Mouse (Mus musculus) inflammation-experienced regulatory T-cells, adult 6 months (primary cell): Measurements from ENCODE around the gene Dglucy. TPM values are rescaled to one million over a fixed set of nuclear protein-coding genes. Genes with fewer than 3 reads are reported as not detected.

Source experiments
- ATAC-seq: one replicate; pipeline ENCODE4 v1.8.0; 2017
- polyA plus RNA-seq, 3 experiments: library from polyadenylated mRNA; unstranded; fragments of 100-300 nt; shearing (Covaris generic); gene quantifications; one replicate each; pipeline ENCODE4 v1.2.1; 2017

The Dglucy gene
- polyA plus RNA-seq, 3 experiments from 2014 or later, result 12.6 to 19.5 (median 14.1) TPM

GRCm38 (mm10) chr12:100843171-100843570 is 64.3 kb downstream of the Dglucy start:
- no peak for ATAC-seq

DNA sequence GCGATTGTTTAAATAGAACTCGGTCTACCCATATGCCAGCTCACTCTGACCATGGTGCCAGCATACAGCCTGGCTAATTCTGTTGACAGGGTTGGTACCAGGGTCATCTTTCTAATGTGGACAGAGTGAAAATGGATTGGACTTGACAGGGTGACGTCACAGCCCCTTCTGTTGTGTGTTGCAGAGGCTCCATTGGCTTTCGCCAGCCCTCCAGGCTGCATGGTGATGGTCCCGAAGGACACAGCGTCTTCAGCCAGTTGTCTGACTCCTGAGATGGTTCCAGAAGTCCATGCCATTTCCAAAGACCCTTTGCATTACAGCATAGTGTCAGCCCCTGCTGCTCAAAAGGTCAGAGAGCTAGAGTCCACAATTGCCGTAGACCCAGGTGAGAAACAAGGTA is 65.7 kb downstream of the Dglucy start:
- ATAC-seq, result no peak

DNA sequence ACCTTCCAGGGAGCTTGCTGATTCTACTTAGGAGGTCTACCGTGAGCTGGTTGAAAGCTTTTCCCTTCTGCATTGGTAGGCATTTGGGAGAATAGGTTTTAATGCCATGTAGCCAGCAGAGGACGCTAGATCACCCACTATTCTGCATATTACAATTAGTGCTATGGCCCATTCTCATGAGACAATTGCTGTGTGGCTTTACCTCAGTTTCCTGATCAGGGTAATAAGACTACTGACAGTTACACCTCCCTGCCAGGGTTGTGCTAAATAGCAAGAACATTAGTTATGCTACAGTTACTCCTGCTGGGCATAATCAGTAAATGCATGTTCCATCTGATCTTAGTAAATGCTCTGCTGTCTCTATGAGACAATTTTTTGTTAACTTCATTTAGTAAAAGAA is 67.0 kb downstream of the Dglucy start:
- ATAC-seq, result no peak

DNA sequence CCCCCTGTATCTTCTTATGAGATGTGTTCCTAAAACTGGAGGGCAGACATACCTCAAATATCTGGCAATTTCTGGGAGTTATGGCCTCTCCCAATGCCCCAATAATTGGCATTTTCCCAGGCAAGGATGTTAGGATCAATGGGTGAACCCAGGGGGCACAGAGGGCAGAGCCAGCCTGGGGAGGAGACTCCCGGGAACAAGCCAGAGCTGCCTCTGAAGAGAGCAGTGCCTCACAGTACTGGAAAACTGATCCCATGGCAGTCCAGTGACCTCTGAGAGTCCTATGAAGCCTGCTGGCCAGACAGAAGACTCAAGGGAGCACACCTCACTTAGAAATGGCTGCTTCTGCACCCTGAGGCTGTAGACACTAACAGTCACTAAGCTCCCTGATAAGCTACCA is 67.7 kb downstream of the Dglucy start:
- ATAC-seq, result no peak

GRCm38 (mm10) chr12:100847437-100848080 is 68.7 kb downstream of the Dglucy start:
- no peak for ATAC-seq

DNA sequence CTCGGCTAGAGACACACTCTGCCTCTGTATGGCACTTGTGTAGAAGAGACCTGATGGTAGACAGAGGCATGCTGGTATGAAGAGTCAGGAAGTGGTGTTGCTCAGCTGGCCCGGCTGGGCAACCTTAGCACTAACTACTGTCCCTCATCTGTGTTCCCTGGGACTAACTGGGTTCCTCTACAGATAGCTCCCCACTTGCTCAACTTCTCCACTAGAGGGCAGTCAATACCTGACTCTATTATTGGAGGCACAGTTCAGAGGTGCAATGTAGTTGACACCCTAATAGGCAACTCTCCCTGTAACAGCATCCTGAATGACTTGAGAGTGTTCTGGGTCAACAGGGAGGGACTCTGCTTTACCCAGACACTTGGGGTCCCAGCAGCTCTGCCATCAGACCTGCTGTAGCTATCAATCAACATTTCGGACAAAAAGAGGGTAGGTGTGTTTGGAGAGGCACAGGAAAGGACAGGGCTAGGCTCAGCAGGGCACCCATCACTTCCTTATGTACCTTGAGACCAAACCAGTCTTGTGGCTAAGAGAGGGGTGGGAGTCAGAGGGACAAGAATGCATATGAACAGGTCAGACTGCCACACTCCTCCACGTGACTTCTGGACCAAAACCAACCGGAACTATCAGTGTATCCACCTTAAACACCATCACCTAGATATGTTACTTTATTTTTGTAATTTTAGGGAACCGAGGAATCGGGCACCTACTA is 70.7 kb downstream of the Dglucy start:
- ATAC-seq, result peak; percentile 96

GRCm38 (mm10) chr12:100852370-100852769 is 73.5 kb downstream of the Dglucy start:
- ATAC-seq, result no peak

DNA sequence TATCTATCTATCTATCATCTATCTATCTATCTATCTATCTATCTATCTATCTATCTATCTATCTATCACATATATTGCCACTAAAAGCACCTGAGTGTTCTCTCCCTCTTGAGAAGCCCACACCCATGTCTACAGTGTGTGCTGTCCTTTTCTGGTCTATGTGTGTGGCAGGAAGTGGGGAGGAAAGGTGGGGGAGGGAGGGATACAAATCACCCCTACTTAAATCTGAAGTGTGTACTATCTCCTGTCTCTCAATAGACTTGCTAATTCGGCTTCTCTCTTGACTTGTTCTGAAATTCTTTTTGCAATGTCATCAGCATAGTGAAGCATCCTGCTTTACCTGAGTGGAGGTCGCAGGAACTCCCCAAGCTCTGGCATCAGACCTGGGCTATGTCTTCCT is 77.5 kb downstream of the Dglucy start:
- ATAC-seq, result peak; percentile 86

- peak; percentile 49 for ATAC-seq
Observed at GRCm38 (mm10) chr12:100857791-100858190, 78.9 kb downstream of the Dglucy start.

DNA sequence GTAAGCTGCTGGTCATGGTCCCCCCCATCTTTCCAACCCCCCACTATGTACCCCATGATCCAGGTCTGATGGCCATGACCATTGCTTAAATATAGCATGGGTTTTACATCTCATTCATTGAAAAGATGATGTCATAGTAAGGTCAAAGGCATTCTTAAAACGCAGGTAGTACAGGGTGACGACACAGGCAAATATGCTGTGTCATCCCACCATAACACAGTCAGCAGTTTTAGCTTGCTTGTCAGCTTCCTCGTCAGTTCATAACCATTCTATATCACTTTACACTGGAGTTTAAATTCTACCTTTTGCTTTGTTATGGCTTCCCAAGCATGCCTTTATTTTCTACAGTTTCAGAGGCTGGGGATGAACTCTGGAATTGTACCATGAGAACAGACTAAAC is 83.4 kb downstream of the Dglucy start:
- no peak for ATAC-seq

DNA sequence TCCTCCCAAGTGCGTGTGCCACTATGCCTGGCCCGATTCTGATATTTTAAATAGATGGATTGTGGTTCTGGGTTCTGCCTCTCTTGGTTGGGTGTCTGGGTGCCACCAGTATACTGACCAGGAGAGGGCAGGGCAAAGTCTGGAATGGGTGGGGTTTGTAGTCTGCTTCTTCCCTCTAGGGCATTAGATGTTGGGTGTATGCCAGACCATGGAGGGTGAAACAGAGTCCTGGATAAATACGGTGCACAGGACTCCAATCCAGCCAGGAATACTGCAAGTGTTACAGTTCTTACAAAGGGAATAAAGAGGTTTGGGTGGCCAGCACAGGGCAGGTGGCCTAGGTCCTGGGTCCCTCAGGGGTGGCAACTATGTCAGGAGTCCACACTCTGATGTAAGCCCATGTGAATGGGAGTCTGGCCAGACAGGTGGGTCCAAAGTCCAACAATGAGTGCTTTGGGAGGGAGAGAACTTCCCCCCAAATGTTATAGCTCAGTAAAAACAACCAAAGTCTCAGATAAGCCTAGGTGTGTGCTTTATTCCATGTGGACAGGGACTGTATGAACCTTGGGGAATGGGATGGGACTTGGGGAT is 84.1 kb downstream of the Dglucy start:
- ATAC-seq, result no peak

- no peak for ATAC-seq
Observed at GRCm38 (mm10) chr12:100865072-100865471, 86.2 kb downstream of the Dglucy start.

- ATAC-seq, result no peak
Observed at GRCm38 (mm10) chr12:100865509-100866078, 86.7 kb downstream of the Dglucy start.

DNA sequence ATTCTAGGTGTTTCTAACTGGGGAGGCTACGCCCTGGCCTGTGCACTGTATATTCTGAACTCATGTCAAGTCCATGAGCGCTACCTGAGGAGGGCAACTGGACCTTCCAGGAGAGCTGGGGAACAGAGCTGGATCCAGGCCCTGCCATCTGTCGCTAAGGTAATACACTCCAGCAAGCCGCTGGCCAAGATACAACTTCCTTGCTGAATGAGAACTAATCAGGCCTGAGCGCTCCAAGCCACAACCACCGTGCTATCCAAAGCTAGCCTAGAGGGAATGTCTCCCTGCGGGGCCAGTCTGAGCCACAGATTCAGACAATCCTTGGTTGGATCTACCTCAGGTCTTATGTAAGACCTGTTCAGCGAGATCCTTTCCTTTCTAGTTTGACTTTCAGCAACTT is 88.2 kb downstream of the Dglucy start:
- ATAC-seq, result no peak

- no peak for ATAC-seq
Observed at GRCm38 (mm10) chr12:100868049-100868622, 89.3 kb downstream of the Dglucy start.

DNA sequence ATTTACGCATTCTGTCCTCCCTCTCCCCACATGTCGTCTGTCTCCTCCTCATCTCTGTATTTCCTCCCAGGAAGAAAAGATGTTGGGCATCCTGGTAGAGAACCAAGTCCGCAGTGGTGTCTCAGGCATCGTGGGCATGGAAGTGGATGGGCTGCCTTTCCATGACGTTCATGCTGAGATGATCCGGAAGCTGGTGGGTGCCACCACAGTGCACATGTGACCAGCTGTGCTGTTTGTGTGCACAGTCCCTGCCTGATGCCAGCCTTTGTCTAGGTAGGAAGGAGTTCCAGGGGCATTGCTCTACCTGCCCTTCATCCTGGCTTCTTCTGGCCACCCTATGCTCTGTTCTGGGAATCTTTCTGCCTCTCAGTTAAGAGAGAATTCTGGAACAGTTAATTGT is 92.4 kb downstream of the Dglucy start:
- ATAC-seq, result no peak

GRCm38 (mm10) chr12:100871841-100872240 is 93.0 kb downstream of the Dglucy start:
- ATAC-seq, result peak; percentile 55

DNA sequence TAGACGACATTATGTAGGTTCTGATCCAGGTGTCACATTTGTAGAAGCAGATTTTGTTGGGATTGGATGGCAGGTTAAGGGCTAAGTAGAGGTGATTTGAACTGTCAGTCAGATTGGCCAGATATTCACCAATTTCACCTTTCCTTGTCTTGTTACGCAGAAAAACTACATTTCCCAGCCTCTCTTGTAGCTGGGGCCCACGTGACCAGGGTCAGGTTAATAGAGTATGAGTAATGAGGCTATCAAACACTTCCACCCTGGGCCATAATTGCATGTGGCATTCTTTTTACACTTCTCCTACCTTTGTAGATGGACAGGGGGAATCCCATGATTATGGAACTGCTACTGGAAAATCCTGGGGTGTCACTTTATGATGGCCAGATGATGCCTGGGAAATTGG is 94.8 kb downstream of the Dglucy start:
- no peak for ATAC-seq

- no peak for ATAC-seq
Observed at GRCm38 (mm10) chr12:100875553-100875952, 96.7 kb downstream of the Dglucy start.

GRCm38 (mm10) chr12:100875960-100876359 is 97.1 kb downstream of the Dglucy start:
- peak; percentile 54 for ATAC-seq

DNA sequence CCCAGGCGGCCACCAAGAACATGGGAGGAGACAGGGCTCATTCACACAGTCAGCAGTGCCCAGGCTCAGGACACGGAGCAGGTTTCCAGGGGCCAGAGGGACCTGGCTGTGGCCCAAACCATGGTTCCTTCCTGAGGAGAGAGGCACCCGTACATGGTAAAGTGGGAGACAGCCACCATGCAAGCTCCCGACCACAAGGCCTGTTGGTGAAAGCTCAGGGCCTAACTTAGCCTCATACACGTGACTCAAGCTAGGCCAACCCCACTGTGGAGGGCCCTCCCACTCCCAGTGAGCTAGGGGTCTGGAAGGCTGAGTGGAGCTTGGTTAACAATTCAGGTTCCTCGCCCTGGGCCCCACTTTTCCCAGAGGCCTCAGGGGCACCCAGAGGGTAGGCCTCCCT is 99.1 kb downstream of the Dglucy start:
- ATAC-seq, result no peak

DNA sequence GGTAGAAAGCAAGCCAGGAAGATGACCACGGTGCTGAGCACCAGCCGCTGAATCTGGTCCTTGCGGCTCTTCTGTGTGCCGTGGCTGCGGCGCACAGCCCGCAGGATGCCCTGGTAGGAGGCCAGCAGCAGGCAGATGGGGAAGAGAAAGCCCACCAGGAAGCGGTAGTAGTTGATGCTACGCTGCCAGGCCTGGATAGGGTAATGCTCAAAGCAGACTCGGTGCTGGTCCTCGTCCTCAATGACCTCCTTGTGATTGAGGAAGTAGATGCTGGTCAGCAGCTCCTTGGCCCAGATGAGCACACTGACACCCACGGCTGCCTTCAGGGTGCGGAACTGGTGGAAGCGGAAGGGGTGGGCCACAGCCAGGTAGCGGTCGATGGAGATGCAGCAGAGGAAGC is 99.7 kb downstream of the Dglucy start:
- no peak for ATAC-seq

GRCm38 (mm10) chr12:100883168-100883567 is 104.3 kb downstream of the Dglucy start:
- peak; percentile 80 for ATAC-seq
